Mouse (Mus musculus): ENCODE measurements at regions not wholly inside any gene's neighbourhood (a gene's known extent, or its start where the extent isn't known, plus 50 kb on each side); places are given as distances from the start of the nearest gene placed in this dataset.

- in situ Hi-C loops (cut with MboI; ENCODE audit: low sequenced_read_pairs), result loop anchor here (25.0 kb wide), 1 partner anchor 247 kb away; the partner anchor contains the start of gene Foxd2
These were observed 155.8 kb upstream of the Gm12830 start for GRCm38 (mm10) chr4:114665684-114666083.

DNA sequence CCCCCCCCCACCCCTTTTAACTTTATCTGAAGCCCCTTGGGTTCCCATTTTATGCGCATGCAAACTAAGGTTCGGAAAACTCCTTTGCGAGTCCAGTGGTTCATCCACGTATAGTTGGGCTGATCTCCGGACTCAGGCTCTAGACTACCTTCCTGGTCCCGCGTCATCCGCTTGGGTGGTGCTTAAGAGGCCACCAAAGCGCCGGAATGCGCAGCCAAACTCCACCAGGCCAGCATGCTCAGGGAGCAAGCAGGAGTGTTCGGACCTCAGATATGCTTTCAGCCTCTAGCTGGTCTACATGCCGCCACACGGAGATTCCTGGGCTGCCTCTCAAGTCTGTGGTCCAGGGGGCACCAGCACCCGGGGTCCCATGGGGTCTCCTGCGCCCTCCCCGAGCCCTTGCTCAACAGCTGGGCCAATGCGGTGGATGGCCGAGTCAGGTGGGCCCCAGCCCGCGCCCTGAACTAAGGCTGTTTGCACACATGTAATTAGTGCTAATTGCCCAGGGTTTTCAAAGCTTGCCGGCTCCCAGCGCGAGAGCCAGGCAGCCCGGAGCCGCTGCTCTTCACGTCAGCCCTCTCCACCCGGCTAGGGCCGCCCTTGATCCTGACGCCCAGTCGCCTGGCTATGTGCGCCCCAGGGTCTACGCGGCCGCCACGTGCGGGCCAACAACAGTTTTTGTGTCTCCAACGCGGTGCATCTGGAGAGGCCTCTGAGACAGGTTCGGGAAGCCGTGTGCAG is 155.1 kb upstream of the Gm12830 start:
- in situ Hi-C loops (cut with MboI; ENCODE audit: low sequenced_read_pairs), result loop anchor here (25.0 kb wide), 1 partner anchor 246 kb away; the partner anchor contains the start of gene Foxd2

- in situ Hi-C loops (cut with MboI; ENCODE audit: low sequenced_read_pairs), result loop anchor here (25.0 kb wide), 1 partner anchor 245 kb away; the partner anchor contains the start of gene Foxd2
These were observed 154.6 kb upstream of the Gm12830 start for GRCm38 (mm10) chr4:114666979-114667328.

- in situ Hi-C loops (cut with MboI; ENCODE audit: low sequenced_read_pairs), result loop anchor here (25.0 kb wide), 1 partner anchor 240 kb away; the partner anchor contains the start of gene Foxd2
These were observed 149.3 kb upstream of the Gm12830 start for GRCm38 (mm10) chr4:114672096-114672720.

- in situ Hi-C loops (cut with MboI; ENCODE audit: low sequenced_read_pairs), result no loop called here
These were observed 144.3 kb upstream of the Gm12830 start for GRCm38 (mm10) chr4:114676908-114677898.

- in situ Hi-C loops (cut with MboI; ENCODE audit: low sequenced_read_pairs), result no loop called here
These were observed 143.2 kb upstream of the Gm12830 start for GRCm38 (mm10) chr4:114678053-114678941.

DNA sequence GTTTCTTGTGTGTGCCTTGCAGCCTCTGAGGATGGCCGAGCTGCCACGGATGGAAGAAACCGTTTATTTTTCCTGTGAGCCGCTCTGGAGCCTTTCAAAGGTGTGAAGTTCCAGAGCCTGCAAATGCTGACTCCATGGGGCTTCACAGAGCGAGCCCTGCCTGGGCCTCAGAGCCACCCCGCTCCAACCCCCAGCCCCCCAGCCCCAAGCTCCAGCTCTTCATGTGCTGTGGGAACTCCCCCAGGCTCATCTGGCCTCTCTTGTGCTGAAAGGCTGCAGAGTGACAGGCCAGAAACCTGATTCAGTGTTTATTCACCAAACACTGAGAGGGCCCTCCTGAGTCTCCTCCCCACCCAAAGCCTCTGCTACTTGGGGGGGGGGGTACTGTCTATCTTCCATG is 141.2 kb upstream of the Gm12830 start:
- in situ Hi-C loops (cut with MboI; ENCODE audit: low sequenced_read_pairs), result no loop called here

- in situ Hi-C loops (cut with MboI; ENCODE audit: low sequenced_read_pairs), result no loop called here
These were observed 138.6 kb upstream of the Gm12830 start for GRCm38 (mm10) chr4:114682955-114683354.

DNA sequence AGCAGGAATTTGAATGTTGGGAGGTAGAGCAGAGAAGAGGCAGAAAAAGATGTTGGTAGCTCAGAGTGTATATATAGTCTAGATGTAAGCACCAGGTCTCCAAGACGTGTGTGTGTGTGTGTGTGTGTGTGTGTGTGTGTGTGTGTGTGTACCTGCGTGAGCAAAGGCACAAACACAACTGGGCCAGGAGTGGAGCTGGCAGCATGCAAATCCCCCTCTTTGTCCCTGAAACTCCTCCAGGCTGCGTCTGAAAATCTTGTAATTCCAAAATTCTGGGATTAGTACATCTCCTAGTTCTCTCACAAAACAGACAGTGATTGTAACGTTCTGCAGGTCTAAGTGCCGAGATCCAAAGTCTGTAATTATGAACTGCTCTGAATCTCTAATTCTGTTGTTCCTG is 137.8 kb upstream of the Gm12830 start:
- in situ Hi-C loops (cut with MboI; ENCODE audit: low sequenced_read_pairs), result no loop called here

DNA sequence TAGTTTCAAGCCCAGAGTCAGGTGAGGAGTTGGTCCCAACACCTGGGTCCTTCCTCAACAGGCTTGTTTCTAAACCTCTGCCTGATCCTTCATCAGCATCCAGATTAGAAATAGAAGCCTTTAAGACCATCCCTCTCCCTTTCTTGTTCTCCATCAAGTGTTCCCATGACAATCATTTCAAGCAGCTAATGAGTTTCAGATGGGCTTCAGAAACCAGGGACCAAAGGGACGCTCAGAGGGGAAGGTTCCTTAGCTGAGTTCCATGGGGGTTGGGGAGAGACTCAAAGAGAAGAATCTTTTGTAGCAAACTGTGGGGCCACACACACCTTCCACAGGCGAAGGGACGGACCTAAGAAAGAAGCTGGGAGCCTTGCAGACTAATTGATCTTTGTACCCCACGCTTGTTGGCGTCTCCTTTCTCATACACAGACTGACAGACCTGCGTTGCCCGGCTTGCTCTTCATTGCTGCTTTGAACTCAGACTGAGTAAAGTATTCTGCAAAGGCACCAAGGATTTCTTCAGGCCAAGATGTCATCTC is 136.6 kb upstream of the Gm12830 start:
- in situ Hi-C loops (cut with MboI; ENCODE audit: low sequenced_read_pairs), result no loop called here

DNA sequence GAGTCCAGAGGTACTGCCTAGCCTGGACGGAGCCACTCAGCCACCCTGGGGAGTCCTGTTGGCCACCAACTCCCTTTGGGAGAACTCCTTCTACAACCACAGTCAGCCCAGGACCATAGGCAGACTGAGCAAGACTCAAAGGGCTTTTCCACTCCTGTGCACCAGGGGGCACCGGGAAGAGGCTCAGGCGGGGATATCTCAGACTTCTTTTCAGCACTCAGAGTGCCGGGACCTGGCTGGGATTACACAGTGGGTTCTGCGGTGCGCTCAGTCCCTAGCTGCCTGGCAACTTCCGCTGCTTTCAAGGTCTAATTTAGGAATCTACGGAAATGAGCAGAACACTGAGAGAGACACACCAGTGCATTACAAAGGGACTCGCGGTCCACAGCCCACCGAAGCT is 136.1 kb upstream of the Gm12830 start:
- in situ Hi-C loops (cut with MboI; ENCODE audit: low sequenced_read_pairs), result no loop called here

- in situ Hi-C loops (cut with MboI; ENCODE audit: low sequenced_read_pairs), result no loop called here
These were observed 135.4 kb upstream of the Gm12830 start for GRCm38 (mm10) chr4:114686091-114686490.

DNA sequence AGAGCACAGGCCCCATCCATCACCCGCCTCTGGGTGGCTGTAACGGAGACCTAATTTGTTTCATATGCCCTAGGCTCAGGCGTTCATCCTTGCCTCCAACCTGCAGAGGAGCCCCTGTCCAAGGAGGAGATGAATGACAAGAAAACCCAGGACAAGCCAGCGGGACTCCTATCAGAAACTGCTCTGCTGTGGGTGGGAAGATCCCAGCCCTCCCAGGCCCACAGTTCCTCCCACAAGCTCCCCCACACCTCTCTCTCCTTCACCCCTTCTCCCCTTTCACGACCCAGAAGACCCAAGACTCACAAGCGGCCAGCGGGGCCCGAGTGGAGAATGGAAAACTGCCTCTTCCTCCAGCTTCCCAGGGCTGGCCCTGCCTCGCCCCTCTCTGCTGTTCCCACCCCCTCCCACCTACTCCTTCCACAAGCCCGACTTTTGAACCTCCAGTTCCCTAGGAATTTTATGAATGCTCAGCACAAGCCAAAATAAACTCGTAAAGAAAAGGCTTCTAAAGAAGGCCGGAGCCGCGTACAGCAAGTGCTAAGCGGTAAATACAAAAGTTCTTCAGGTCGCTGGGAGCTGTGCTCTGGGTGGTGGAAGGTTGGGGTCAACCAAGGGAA is 133.1 kb upstream of the Gm12830 start:
- in situ Hi-C loops (cut with MboI; ENCODE audit: low sequenced_read_pairs), result no loop called here

- in situ Hi-C loops (cut with MboI; ENCODE audit: low sequenced_read_pairs), result no loop called here
These were observed 132.6 kb upstream of the Gm12830 start for GRCm38 (mm10) chr4:114688973-114689371.

DNA sequence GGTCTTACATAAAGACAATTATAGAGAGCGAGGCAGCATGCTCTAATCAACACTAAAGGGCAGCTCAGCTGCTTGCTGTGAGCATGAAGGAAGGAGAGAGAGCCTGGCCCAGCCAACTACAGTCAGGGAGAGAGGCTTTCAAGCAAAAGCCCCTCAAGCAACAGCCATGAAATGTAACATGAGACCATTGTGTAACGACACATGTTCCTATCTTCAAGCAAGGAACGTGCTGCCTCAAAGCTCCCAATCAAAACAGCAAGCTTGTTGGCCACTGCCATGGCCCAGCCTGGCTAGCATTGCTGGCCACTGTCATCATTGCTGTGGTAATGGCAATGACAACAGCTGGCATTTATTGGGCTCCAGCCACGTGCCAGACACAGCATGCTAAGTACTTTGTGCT is 115.9 kb upstream of the Gm12830 start:
- in situ Hi-C loops (cut with MboI; ENCODE audit: low sequenced_read_pairs), result no loop called here

DNA sequence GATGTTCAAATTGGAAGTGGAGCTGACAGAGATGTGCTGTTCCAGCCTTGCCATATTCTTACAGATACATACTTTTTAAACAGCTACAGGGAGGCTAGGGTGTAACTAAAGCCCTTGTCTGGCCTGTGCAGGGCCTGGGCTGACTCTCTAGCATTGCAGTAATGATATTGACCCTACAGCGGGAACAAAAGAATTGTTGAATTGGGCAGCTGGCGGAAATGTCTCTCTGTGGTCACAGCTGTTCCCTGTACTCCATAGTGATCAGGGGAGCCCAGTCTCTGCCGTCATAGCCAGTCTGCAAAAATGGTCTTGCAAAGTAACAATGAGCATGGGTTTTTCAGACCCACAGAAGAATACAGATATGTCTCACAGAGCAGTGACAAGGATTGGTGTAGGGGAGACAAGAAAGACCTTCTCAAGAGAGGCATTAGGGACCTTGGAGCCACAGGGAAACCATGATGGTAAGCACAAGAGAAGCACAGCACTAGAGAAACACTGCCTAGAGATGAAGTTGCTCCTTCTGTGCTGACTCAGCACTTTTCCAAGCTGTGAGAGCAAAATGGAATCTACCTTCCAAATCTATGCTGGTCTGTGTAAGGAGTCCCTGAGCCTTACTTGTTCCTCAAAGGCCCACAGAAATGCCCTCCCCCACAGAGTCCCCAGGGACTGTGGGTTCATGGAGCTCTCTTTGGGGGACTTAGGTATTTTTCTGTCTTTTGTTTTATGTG is 111.2 kb upstream of the Gm12830 start:
- in situ Hi-C loops (cut with MboI; ENCODE audit: low sequenced_read_pairs), result no loop called here

DNA sequence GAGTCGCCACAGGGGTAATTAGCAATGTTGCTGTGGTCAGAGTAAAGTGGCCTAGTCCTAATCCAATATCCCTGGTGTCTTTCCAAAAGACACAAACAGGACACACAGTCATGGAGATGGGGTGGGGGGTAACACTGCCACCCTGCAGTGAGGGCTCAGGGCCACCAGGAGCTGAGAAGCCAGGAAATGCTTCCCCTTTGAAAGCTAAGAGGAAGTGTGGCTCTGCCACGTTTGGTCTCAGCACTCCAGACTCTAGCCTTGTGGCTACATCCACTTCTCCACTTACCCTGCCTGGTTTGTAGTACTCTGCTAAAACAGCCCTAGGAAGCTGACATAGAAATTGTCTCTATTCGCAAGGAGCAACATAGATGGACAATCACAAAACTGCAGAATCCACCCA is 110.4 kb upstream of the Gm12830 start:
- in situ Hi-C loops (cut with MboI; ENCODE audit: low sequenced_read_pairs), result no loop called here

GRCm38 (mm10) chr4:114712005-114712665 is 109.4 kb upstream of the Gm12830 start:
- in situ Hi-C loops (cut with MboI; ENCODE audit: low sequenced_read_pairs), result no loop called here

Measured in CH12F3 (cell line).